Mouse (Mus musculus): Measurements from ENCODE around the gene Srd5a1. TPM values are rescaled to one million over a fixed set of nuclear protein-coding genes. Genes with fewer than 3 reads are reported as not detected.
A peak's percentile ranks its signal among the peaks of the same experiment; 100 is the strongest.

Srd5a1 gene
- polyA plus RNA-seq, 1 experiment from 2014 or later: 52.8 TPM

GRCm38 (mm10) chr13:69549980-69550379 lies 61.3 kb downstream of the Srd5a1 start:
- Histone ChIP-seq H3K27ac (no peak overlapping the region), H3K4me2 (no peak overlapping the region), H3K9ac (no peak overlapping the region), H3K9me3 (no peaks in the 10 kb centered on the region), H3K27me3 (no peaks in the 10 kb centered on the region), H3K4me3 (no peak overlapping the region), H3K4me1 (no peaks in the 10 kb centered on the region), H3K36me3 (no peaks in the 10 kb centered on the region)
- WGBS: 39% methylated on average over 8 of the region's 8 CpGs
- no peak for ATAC-seq (ENCODE audit: insufficient number of reproducible peaks, low FRiP score, low TSS enrichment, low read depth)

GRCm38 (mm10) chr13:69547488-69548180 lies 63.6 kb downstream of the Srd5a1 start:
- Histone ChIP-seq H3K9ac (no peak overlapping the region), H3K4me1 (peaks cover 17% of the 10 kb centered on the region), H3K4me3 (no peak overlapping the region), H3K36me3 (no peaks in the 10 kb centered on the region), H3K4me2 (no peak overlapping the region), H3K27me3 (no peaks in the 10 kb centered on the region), H3K9me3 (no peaks in the 10 kb centered on the region), H3K27ac (no peak overlapping the region)
- 70% methylated on average over 16 of the region's 16 CpGs for WGBS
- ATAC-seq (ENCODE audit: insufficient number of reproducible peaks, low FRiP score, low TSS enrichment, low read depth): no peak

- Histone ChIP-seq H3K9ac (no peak overlapping the region), H3K36me3 (no peaks in the 10 kb centered on the region), H3K4me1 (peaks cover 35% of the 10 kb centered on the region), H3K27me3 (no peaks in the 10 kb centered on the region), H3K27ac (no peak overlapping the region), H3K9me3 (no peaks in the 10 kb centered on the region), H3K4me2 (no peak overlapping the region), H3K4me3 (no peak overlapping the region)
- WGBS: 31% methylated on average over 3 of the region's 3 CpGs
- no peak for ATAC-seq (ENCODE audit: insufficient number of reproducible peaks, low FRiP score, low TSS enrichment, low read depth)
Observed at GRCm38 (mm10) chr13:69545019-69545418, 66.2 kb downstream of the Srd5a1 start.

GRCm38 (mm10) chr13:69543595-69543994 lies 67.6 kb downstream of the Srd5a1 start:
- no peak overlapping the region for H3K9ac ChIP-seq
- WGBS: 41% methylated on average over 12 of the region's 12 CpGs

GRCm38 (mm10) chr13:69542571-69543352 lies 68.5 kb downstream of the Srd5a1 start:
- Histone ChIP-seq H3K36me3 (no peaks in the 10 kb centered on the region), H3K9ac (no peak overlapping the region), H3K4me1 (peaks cover 50% of the 10 kb centered on the region), H3K27ac (peak overlapping the region; percentile 81), H3K9me3 (no peaks in the 10 kb centered on the region), H3K4me2 (peak overlapping the region; percentile 26; the same call in 1 of the 2 replicates), H3K4me3 (no peak overlapping the region), H3K27me3 (no peaks in the 10 kb centered on the region)
- ATAC-seq (ENCODE audit: insufficient number of reproducible peaks, low FRiP score, low TSS enrichment, low read depth): peak; percentile 33; the same call in 1 of the 2 replicates
- WGBS: 30% methylated on average over 17 of the region's 17 CpGs

More at GRCm38 (mm10) chr13:69543595-69543994, 67.6 kb downstream of the Srd5a1 start:
- no peak overlapping the region for H3K4me3 ChIP-seq
- H3K36me3 ChIP-seq: no peaks in the 10 kb centered on the region
- H3K27ac ChIP-seq: peak overlapping the region; percentile 81
- peak overlapping the region; percentile 26; the same call in 1 of the 2 replicates for H3K4me2 ChIP-seq
- ATAC-seq (ENCODE audit: insufficient number of reproducible peaks, low FRiP score, low TSS enrichment, low read depth): no peak
- no peaks in the 10 kb centered on the region for H3K27me3 ChIP-seq
- H3K4me1 ChIP-seq: peaks cover 45% of the 10 kb centered on the region
- no peaks in the 10 kb centered on the region for H3K9me3 ChIP-seq

GRCm38 (mm10) chr13:69541776-69542175 lies 69.5 kb downstream of the Srd5a1 start:
- WGBS: 52% methylated on average over 10 of the region's 10 CpGs
- no peak for ATAC-seq (ENCODE audit: insufficient number of reproducible peaks, low FRiP score, low TSS enrichment, low read depth)
- no peaks in the 10 kb centered on the region for H3K27me3 ChIP-seq

GRCm38 (mm10) chr13:69541209-69541608 lies 70.0 kb downstream of the Srd5a1 start:
- 70% methylated on average over 6 of the region's 6 CpGs for WGBS
- ATAC-seq (ENCODE audit: insufficient number of reproducible peaks, low FRiP score, low TSS enrichment, low read depth): no peak

More at GRCm38 (mm10) chr13:69541776-69542175, 69.5 kb downstream of the Srd5a1 start:
- peaks cover 50% of the 10 kb centered on the region for H3K4me1 ChIP-seq
- no peaks in the 10 kb centered on the region for H3K9me3 ChIP-seq
- no peak overlapping the region for H3K4me2 ChIP-seq
- peak overlapping the region; percentile 81 for H3K27ac ChIP-seq
- no peak overlapping the region for H3K9ac ChIP-seq
- no peaks in the 10 kb centered on the region for H3K36me3 ChIP-seq
- H3K4me3 ChIP-seq: no peak overlapping the region

GRCm38 (mm10) chr13:69538327-69538726 lies 72.9 kb downstream of the Srd5a1 start:
- Histone ChIP-seq H3K27me3 (no peaks in the 10 kb centered on the region), H3K4me1 (peaks cover 52% of the 10 kb centered on the region), H3K4me2 (no peak overlapping the region), H3K4me3 (no peak overlapping the region), H3K9me3 (no peaks in the 10 kb centered on the region), H3K36me3 (no peaks in the 10 kb centered on the region), H3K9ac (no peak overlapping the region), H3K27ac (no peak overlapping the region)
- 20% methylated on average over 4 of the region's 4 CpGs for WGBS
- no peak for ATAC-seq (ENCODE audit: insufficient number of reproducible peaks, low FRiP score, low TSS enrichment, low read depth)

More at GRCm38 (mm10) chr13:69541209-69541608, 70.0 kb downstream of the Srd5a1 start:
- no peak overlapping the region for H3K4me3 ChIP-seq
- no peaks in the 10 kb centered on the region for H3K27me3 ChIP-seq
- no peak overlapping the region for H3K4me2 ChIP-seq
- no peak overlapping the region for H3K9ac ChIP-seq
- peaks cover 53% of the 10 kb centered on the region for H3K4me1 ChIP-seq
- H3K27ac ChIP-seq: peak overlapping the region; percentile 81
- no peaks in the 10 kb centered on the region for H3K36me3 ChIP-seq
- H3K9me3 ChIP-seq: no peaks in the 10 kb centered on the region

GRCm38 (mm10) chr13:69537366-69537765 lies 73.9 kb downstream of the Srd5a1 start:
- no peak overlapping the region for H3K4me2 ChIP-seq
- ATAC-seq (ENCODE audit: insufficient number of reproducible peaks, low FRiP score, low TSS enrichment, low read depth): no peak
- H3K4me3 ChIP-seq: no peak overlapping the region
- H3K27me3 ChIP-seq: no peaks in the 10 kb centered on the region
- no peak overlapping the region for H3K27ac ChIP-seq
- H3K9ac ChIP-seq: no peak overlapping the region
- H3K4me1 ChIP-seq: peaks cover 51% of the 10 kb centered on the region
- H3K36me3 ChIP-seq: no peaks in the 10 kb centered on the region
- no peaks in the 10 kb centered on the region for H3K9me3 ChIP-seq
- WGBS: 82% methylated on average over 7 of the region's 7 CpGs

GRCm38 (mm10) chr13:69536021-69536420 lies 75.2 kb downstream of the Srd5a1 start:
- ATAC-seq (ENCODE audit: insufficient number of reproducible peaks, low FRiP score, low TSS enrichment, low read depth): no peak
- H3K9me3 ChIP-seq: no peaks in the 10 kb centered on the region
- peaks cover 54% of the 10 kb centered on the region for H3K4me1 ChIP-seq
- no peaks in the 10 kb centered on the region for H3K36me3 ChIP-seq
- no peaks in the 10 kb centered on the region for H3K27me3 ChIP-seq
- no peak overlapping the region for H3K9ac ChIP-seq
- peak overlapping the region; percentile 85; the same call in 1 of the 2 replicates for H3K4me2 ChIP-seq
- no peak overlapping the region for H3K4me3 ChIP-seq
- peak overlapping the region; percentile 95 for H3K27ac ChIP-seq
- 65% methylated on average over 4 of the region's 4 CpGs for WGBS

- peak overlapping the region; percentile 95 for H3K27ac ChIP-seq
- H3K36me3 ChIP-seq: peaks cover 5% of the 10 kb centered on the region; the same call in 1 of the 2 replicates
- ATAC-seq (ENCODE audit: insufficient number of reproducible peaks, low FRiP score, low TSS enrichment, low read depth): peak; percentile 98
- H3K4me2 ChIP-seq: peak overlapping the region; percentile 85
- no peaks in the 10 kb centered on the region for H3K9me3 ChIP-seq
- peak overlapping the region; percentile 93 for H3K4me3 ChIP-seq
- H3K4me1 ChIP-seq: peaks cover 57% of the 10 kb centered on the region
- peak overlapping the region; percentile 87 for H3K9ac ChIP-seq
- H3K27me3 ChIP-seq: no peaks in the 10 kb centered on the region
- WGBS: under 1% methylated on average over 76 of the region's 86 CpGs
Observed at GRCm38 (mm10) chr13:69534654-69535551, 76.3 kb downstream of the Srd5a1 start.

All from limb, embryonic 15.5 days (tissue).